Comparison of ENCODE assay signal across 19 mouse cellular contexts in the genomic region with DNA sequence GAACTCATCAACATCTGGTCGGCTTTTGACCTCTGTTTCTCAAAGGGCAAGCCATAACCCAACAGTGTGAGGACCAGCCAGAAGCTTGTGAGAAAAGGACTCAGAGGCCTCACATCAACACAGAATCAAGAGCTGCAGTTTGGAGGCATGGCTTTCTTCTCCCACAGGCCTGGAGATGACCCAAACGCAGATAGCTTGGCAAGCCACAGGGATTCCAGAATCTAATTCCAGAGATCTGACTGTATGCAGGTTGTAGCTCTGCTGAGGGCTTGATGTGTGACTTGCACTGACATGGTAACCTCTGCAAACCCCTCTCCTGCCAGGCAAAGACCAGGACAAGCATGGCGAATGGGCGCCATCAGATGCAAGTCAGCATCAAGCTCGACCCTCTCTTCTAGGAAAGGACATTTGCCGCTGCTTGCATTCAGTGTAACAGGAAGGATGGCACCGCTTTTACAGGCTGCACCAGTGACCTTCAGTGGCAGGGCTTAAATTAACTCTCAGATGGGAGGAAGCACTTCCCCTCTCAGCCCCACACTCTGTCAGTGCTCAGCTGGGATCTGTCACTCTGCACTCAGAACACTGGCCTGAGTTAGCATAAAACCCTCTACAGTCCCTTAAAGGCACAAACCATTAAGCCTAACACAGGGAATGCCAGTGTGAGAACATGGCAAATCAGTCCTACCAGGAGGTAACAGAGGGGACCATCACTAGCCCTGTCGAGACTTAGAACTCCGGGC. TPM values are rescaled to one million over a fixed set of nuclear protein-coding genes. Genes with fewer than 3 reads are reported as not detected.
DNase-seq lines count a peak whose midpoint lies in the region; ATAC-seq and TF ChIP-seq lines count a peak whose summit lies in the region.
"Had no signal": no experiment of that assay in that cellular context is flagged by ENCODE, and none has a peak within 500 bp of the region (broad histone marks: within the 10 kb centered on the region; RNA-seq: fewer than 3 reads in every experiment).

No protein-coding gene starts in this region.

- no peak overlapping the region for H3K9ac ChIP-seq in kidney, postnatal 0 days (ENCODE audit: low read depth, low read length)
- no peak overlapping the region for H3K9ac ChIP-seq in kidney, embryonic 14.5 days (ENCODE audit: low read depth, low read length)
- H3K9ac ChIP-seq in heart, embryonic 16.5 days (ENCODE audit: low read length), result 0 out of 2 replicates have a peak overlapping the region, but pooled peaks have one; percentile 4
- H3K9ac ChIP-seq in midbrain, embryonic 16.5 days (ENCODE audit: low read depth, low read length), result no peak overlapping the region
- H3K9ac ChIP-seq: embryonic facial prominence, embryonic 13.5 days; forebrain, embryonic 12.5 days; midbrain, embryonic 15.5 days; neural tube, embryonic 13.5 days had no signal

- DNase-seq in kidney, postnatal 0 days (ENCODE audit: low spot score), result peak; percentile 52
- peak; percentile 15 for DNase-seq in embryo, embryonic 10.5 days (ENCODE audit: low spot score)
- peak; percentile 85 for DNase-seq in lung, postnatal 10 days
- DNase-seq in thymus, adult 18-20 months, result no peak
- DNase-seq in right cerebral cortex, postnatal 4 days, result no peak
- DNase-seq: cerebellum, adult 11-12 months; gastrocnemius, postnatal 10 days; kidney, postnatal 36 days; right cerebral cortex, adult 18-20 months had no signal

- WGBS in kidney, postnatal 0 days, result 54% methylated on average over 9 of the region's 9 CpGs
- WGBS in kidney, embryonic 14.5 days, result 56% methylated on average over 9 of the region's 9 CpGs
- 29% methylated on average over 9 of the region's 9 CpGs for WGBS in heart, embryonic 16.5 days
- WGBS in midbrain, embryonic 16.5 days, result 77% methylated on average over 9 of the region's 9 CpGs

- no peak overlapping the region for H3K4me3 ChIP-seq in kidney, postnatal 0 days (replicated peaks; ENCODE audit: low read depth, low read length)
- no peak overlapping the region for H3K4me3 ChIP-seq in kidney, embryonic 14.5 days (ENCODE audit: low read length)
- H3K4me3 ChIP-seq in heart, embryonic 16.5 days (ENCODE audit: low read length), result no peak overlapping the region
- H3K4me3 ChIP-seq in midbrain, embryonic 16.5 days (ENCODE audit: low read depth, low read length), result no peak overlapping the region
- H3K4me3 ChIP-seq: embryonic facial prominence, embryonic 13.5 days; forebrain, embryonic 12.5 days; left cerebral cortex, adult 2 months; midbrain, embryonic 15.5 days; neural tube, embryonic 13.5 days had no signal

- ATAC-seq in kidney, postnatal 0 days (replicated peaks; ENCODE audit: low FRiP score, low read depth), result no peak
- no peak for ATAC-seq in kidney, embryonic 14.5 days (ENCODE audit: low FRiP score, low TSS enrichment)
- ATAC-seq in heart, embryonic 16.5 days (replicated peaks; ENCODE audit: extremely low read depth, insufficient read depth, low FRiP score), result peak; percentile 92
- ATAC-seq in midbrain, embryonic 16.5 days, result no peak
- ATAC-seq: CD4-positive, CD25-positive, alpha-beta regulatory T cell, adult 4 months; midbrain, embryonic 15.5 days; Patski had no signal

- H3K9me3 ChIP-seq in kidney, postnatal 0 days (replicated peaks; ENCODE audit: low read length), result no peaks in the 10 kb centered on the region
- no peaks in the 10 kb centered on the region for H3K9me3 ChIP-seq in kidney, embryonic 14.5 days (ENCODE audit: control insufficient read depth, low read length)
- no peaks in the 10 kb centered on the region for H3K9me3 ChIP-seq in heart, embryonic 16.5 days (replicated peaks; ENCODE audit: control insufficient read depth, low read length)
- H3K9me3 ChIP-seq in midbrain, embryonic 16.5 days (replicated peaks; ENCODE audit: control insufficient read depth, low read length, poor library complexity, severe bottlenecking), result no peaks in the 10 kb centered on the region
- H3K9me3 ChIP-seq: embryonic facial prominence, embryonic 13.5 days; forebrain, embryonic 12.5 days; midbrain, embryonic 15.5 days; neural tube, embryonic 13.5 days had no signal

- TF ChIP-seq CTCF in kidney, postnatal 0 days (IDR thresholded peaks at IDR 0.05; ENCODE audit: low read depth), result no peak

- H3K27ac ChIP-seq in kidney, postnatal 0 days, result no peak overlapping the region
- no peak overlapping the region; the same call in 1 of the 2 replicates for H3K27ac ChIP-seq in kidney, embryonic 14.5 days (ENCODE audit: low read depth, low read length)
- peak overlapping the region; percentile 87 for H3K27ac ChIP-seq in heart, embryonic 16.5 days (ENCODE audit: low read length)
- no peak overlapping the region for H3K27ac ChIP-seq in midbrain, embryonic 16.5 days (ENCODE audit: low read length)
- H3K27ac ChIP-seq: embryonic facial prominence, embryonic 13.5 days; forebrain, embryonic 12.5 days; left cerebral cortex, adult 2 months; midbrain, embryonic 15.5 days; neural tube, embryonic 13.5 days had no signal

- no peaks in the 10 kb centered on the region for H3K27me3 ChIP-seq in kidney, postnatal 0 days (ENCODE audit: insufficient read depth, low read length)
- H3K27me3 ChIP-seq in kidney, embryonic 14.5 days (ENCODE audit: control insufficient read depth, insufficient read depth, low read length), result no peaks in the 10 kb centered on the region
- H3K27me3 ChIP-seq in heart, embryonic 16.5 days (ENCODE audit: control insufficient read depth, insufficient read depth, low read length), result no peaks in the 10 kb centered on the region
- no peaks in the 10 kb centered on the region for H3K27me3 ChIP-seq in midbrain, embryonic 16.5 days (ENCODE audit: control insufficient read depth, insufficient read depth, low read depth, low read length)
- H3K27me3 ChIP-seq: embryonic facial prominence, embryonic 13.5 days; forebrain, embryonic 12.5 days; midbrain, embryonic 15.5 days; neural tube, embryonic 13.5 days had no signal

- 0 out of 2 replicates have a peak, but pooled peaks cover 3% of the 10 kb centered on the region for H3K4me1 ChIP-seq in kidney, postnatal 0 days (replicated peaks; ENCODE audit: insufficient read depth, low read length)
- 0 out of 2 replicates have a peak, but pooled peaks cover 9% of the 10 kb centered on the region for H3K4me1 ChIP-seq in kidney, embryonic 14.5 days (ENCODE audit: control insufficient read depth, insufficient read depth, low read length)
- H3K4me1 ChIP-seq in heart, embryonic 16.5 days (ENCODE audit: control insufficient read depth, insufficient read depth, low read length), result peaks cover 11% of the 10 kb centered on the region
- H3K4me1 ChIP-seq in midbrain, embryonic 16.5 days (ENCODE audit: control insufficient read depth, insufficient read depth, low read length), result no peaks in the 10 kb centered on the region
- H3K4me1 ChIP-seq: embryonic facial prominence, embryonic 13.5 days; forebrain, embryonic 12.5 days; midbrain, embryonic 15.5 days; neural tube, embryonic 13.5 days had no signal

- H3K36me3 ChIP-seq in kidney, postnatal 0 days (ENCODE audit: insufficient read depth, low read length), result no peaks in the 10 kb centered on the region
- H3K36me3 ChIP-seq in kidney, embryonic 14.5 days (ENCODE audit: control insufficient read depth, insufficient read depth, low read length), result no peaks in the 10 kb centered on the region
- H3K36me3 ChIP-seq in heart, embryonic 16.5 days (ENCODE audit: control insufficient read depth, insufficient read depth), result no peaks in the 10 kb centered on the region
- no peaks in the 10 kb centered on the region for H3K36me3 ChIP-seq in midbrain, embryonic 16.5 days (ENCODE audit: control insufficient read depth, insufficient read depth, low read length)
- H3K36me3 ChIP-seq: embryonic facial prominence, embryonic 13.5 days; forebrain, embryonic 12.5 days; midbrain, embryonic 15.5 days; neural tube, embryonic 13.5 days had no signal

- H3K4me2 ChIP-seq in kidney, postnatal 0 days (ENCODE audit: low read length), result no peak overlapping the region
- H3K4me2 ChIP-seq in kidney, embryonic 14.5 days (replicated peaks; ENCODE audit: low read depth, low read length), result no peak overlapping the region; the same call in 1 of the 2 replicates
- H3K4me2 ChIP-seq in heart, embryonic 16.5 days (ENCODE audit: low read depth, low read length), result no peak overlapping the region
- H3K4me2 ChIP-seq in midbrain, embryonic 16.5 days (ENCODE audit: low read length), result no peak overlapping the region
- H3K4me2 ChIP-seq: embryonic facial prominence, embryonic 13.5 days; forebrain, embryonic 12.5 days; midbrain, embryonic 15.5 days; neural tube, embryonic 13.5 days had no signal

RNA-seq across cellular contexts. Expression of a gene that starts 23.4 kb away (rescaled TPM):
- 16.6 and 19.7 TPM in 2 replicates for polyA plus RNA-seq in kidney, postnatal 0 days (2015; fragmentation: Nextera tagmentation; extraction: Ambion mirVana)
- polyA plus RNA-seq in kidney, embryonic 14.5 days (2014; fragmentation: Nextera tagmentation; extraction: Ambion mirVana), result 6.5 and 12.5 TPM in 2 replicates
- polyA plus RNA-seq in heart, embryonic 16.5 days (2015; fragmentation: Nextera tagmentation; extraction: Ambion mirVana), result 7.9 and 8.8 TPM in 2 replicates
- polyA plus RNA-seq in midbrain, embryonic 16.5 days (2015; fragmentation: Nextera tagmentation; extraction: Ambion mirVana), result 14.8 and 15.2 TPM in 2 replicates

RNA-seq across cellular contexts. Expression of a gene that starts 27.3 kb away (rescaled TPM):
- polyA plus RNA-seq in kidney, postnatal 0 days (2015; fragmentation: Nextera tagmentation; extraction: Ambion mirVana), result 9.0 and 10.3 TPM in 2 replicates
- 2.8 and 3.0 TPM in 2 replicates for polyA plus RNA-seq in kidney, embryonic 14.5 days (2014; fragmentation: Nextera tagmentation; extraction: Ambion mirVana)
- polyA plus RNA-seq in heart, embryonic 16.5 days (2015; fragmentation: Nextera tagmentation; extraction: Ambion mirVana), result 11.0 and 11.2 TPM in 2 replicates
- polyA plus RNA-seq in midbrain, embryonic 16.5 days (2015; fragmentation: Nextera tagmentation; extraction: Ambion mirVana), result 0.78 and 1.4 TPM in 2 replicates

RNA-seq across cellular contexts. Expression of a gene that starts 49.8 kb away (rescaled TPM):
- polyA plus RNA-seq in kidney, postnatal 0 days (2015; fragmentation: Nextera tagmentation; extraction: Ambion mirVana), result 28.2 and 33.0 TPM in 2 replicates
- 30.0 and 47.2 TPM in 2 replicates for polyA plus RNA-seq in kidney, embryonic 14.5 days (2014; fragmentation: Nextera tagmentation; extraction: Ambion mirVana)
- 54.7 and 55.7 TPM in 2 replicates for polyA plus RNA-seq in heart, embryonic 16.5 days (2015; fragmentation: Nextera tagmentation; extraction: Ambion mirVana)
- 48.9 and 52.6 TPM in 2 replicates for polyA plus RNA-seq in midbrain, embryonic 16.5 days (2015; fragmentation: Nextera tagmentation; extraction: Ambion mirVana)

Comparison
In these comparisons a context has a peak if more than half of its experiments do, and no peak if none do; other contexts are left out.
1. DNase-seq: peak in kidney, postnatal 0 days (single experiment), embryo, embryonic 10.5 days (single experiment) and lung, postnatal 10 days (single experiment); none in thymus, adult 18-20 months (0 of 2) and right cerebral cortex, postnatal 4 days (single experiment).